Mouse (Mus musculus) kidney, adult 8-10 months (tissue): ENCODE results near the gene Sel1l3.
A peak's percentile ranks its signal among the peaks of the same experiment; 100 is the strongest.

Experiments
- DNase-seq, 2 experiments: peaks; one replicate each; pipeline ENCODE4 v3.0.0; 2022

Sel1l3 gene

GRCm38 (mm10) chr5:53212782-53213710 lies 681 bp downstream of the Sel1l3 start:
- DNase-seq, result no peak

GRCm38 (mm10) chr5:53212087-53212781 lies 1.5 kb downstream of the Sel1l3 start:
- no peak for DNase-seq

- DNase-seq, result no peak
Observed at GRCm38 (mm10) chr5:53211241-53211640, 2.5 kb downstream of the Sel1l3 start.

GRCm38 (mm10) chr5:53210481-53210880 lies 3.2 kb downstream of the Sel1l3 start:
- DNase-seq, result no peak

GRCm38 (mm10) chr5:53209773-53210172 lies 4.0 kb downstream of the Sel1l3 start:
- DNase-seq, result no peak

GRCm38 (mm10) chr5:53208731-53209130 lies 5.0 kb downstream of the Sel1l3 start:
- DNase-seq, result no peak

GRCm38 (mm10) chr5:53206575-53206974 lies 7.2 kb downstream of the Sel1l3 start:
- DNase-seq, result no peak

- DNase-seq, result no peak
Observed at GRCm38 (mm10) chr5:53202748-53203147, 11.0 kb downstream of the Sel1l3 start.

- no peak for DNase-seq
Observed at GRCm38 (mm10) chr5:53200825-53201224, 12.9 kb downstream of the Sel1l3 start.

- DNase-seq, result peak; percentile 67
Observed at GRCm38 (mm10) chr5:53198408-53198807, 15.3 kb downstream of the Sel1l3 start.

GRCm38 (mm10) chr5:53196387-53197088 lies 17.2 kb downstream of the Sel1l3 start:
- DNase-seq, result peak; percentile 92

- DNase-seq, result no peak
Observed at GRCm38 (mm10) chr5:53194841-53195240, 18.9 kb downstream of the Sel1l3 start.

GRCm38 (mm10) chr5:53194421-53194820 lies 19.3 kb downstream of the Sel1l3 start:
- no peak for DNase-seq

GRCm38 (mm10) chr5:53193092-53194030 lies 20.4 kb downstream of the Sel1l3 start:
- no peak for DNase-seq

- no peak for DNase-seq
Observed at GRCm38 (mm10) chr5:53188608-53189007, 25.1 kb downstream of the Sel1l3 start.

- no peak for DNase-seq
Observed at GRCm38 (mm10) chr5:53187245-53187644, 26.5 kb downstream of the Sel1l3 start.

GRCm38 (mm10) chr5:53185803-53186202 lies 27.9 kb downstream of the Sel1l3 start:
- no peak for DNase-seq

- no peak for DNase-seq
Observed at GRCm38 (mm10) chr5:53179965-53180364, 33.8 kb downstream of the Sel1l3 start.

GRCm38 (mm10) chr5:53176703-53177102 lies 37.0 kb downstream of the Sel1l3 start:
- no peak for DNase-seq

GRCm38 (mm10) chr5:53176075-53176474 lies 37.7 kb downstream of the Sel1l3 start:
- DNase-seq, result no peak

- no peak for DNase-seq
Observed at GRCm38 (mm10) chr5:53175195-53175594, 38.5 kb downstream of the Sel1l3 start.

GRCm38 (mm10) chr5:53174461-53174860 lies 39.3 kb downstream of the Sel1l3 start:
- no peak for DNase-seq
